Mouse (Mus musculus) adrenal gland, adult (tissue): ENCODE data around the gene Cubn.

Experiments used
- DNase-seq, 2 experiments: peaks; one replicate each; pipeline ENCODE4 v3.0.0; 2022 to 2023; ENCODE audit warnings: low spot score in 1 of 2; ENCODE audit not compliant: inconsistent age in 2 of 2

The Cubn gene

GRCm38 (mm10) chr2:13370556-13370955, 121.1 kb downstream of the Cubn start:
- no peak for DNase-seq

- DNase-seq: no peak
Observed at GRCm38 (mm10) chr2:13368517-13368916, 123.1 kb downstream of the Cubn start.

DNA sequence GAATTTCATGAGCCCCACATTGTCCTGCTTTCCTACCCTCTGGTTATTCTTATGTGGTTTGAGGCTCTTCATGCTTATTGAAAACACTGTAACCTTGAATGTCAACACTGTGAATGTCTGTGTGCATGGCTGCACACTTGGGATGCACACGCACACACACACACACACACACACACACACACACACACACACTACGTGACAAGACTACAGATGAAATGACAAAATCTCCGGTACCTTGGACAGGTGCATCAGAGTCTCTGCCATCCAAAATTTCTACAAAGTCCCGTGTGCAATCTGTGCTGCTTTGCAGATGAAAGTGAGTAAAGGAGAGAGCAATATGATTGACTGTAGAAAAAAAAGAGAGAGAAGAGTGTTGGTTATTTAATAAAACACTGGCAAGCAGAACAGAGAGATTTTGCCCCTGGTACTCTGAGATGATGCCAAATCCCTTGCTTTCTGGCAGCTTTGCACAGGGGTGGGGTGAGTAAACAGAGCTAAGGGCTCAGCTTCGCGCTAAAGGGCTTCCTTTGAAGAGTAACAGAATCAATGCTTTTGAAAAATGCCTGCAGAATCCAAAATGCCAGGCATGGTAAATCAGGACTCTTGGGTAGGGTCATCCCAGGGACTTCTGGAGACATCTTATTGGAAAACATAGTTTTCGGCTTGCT, 133.6 kb downstream of the Cubn start:
- DNase-seq: peak in 1 of 2 experiments; percentile 61

DNA sequence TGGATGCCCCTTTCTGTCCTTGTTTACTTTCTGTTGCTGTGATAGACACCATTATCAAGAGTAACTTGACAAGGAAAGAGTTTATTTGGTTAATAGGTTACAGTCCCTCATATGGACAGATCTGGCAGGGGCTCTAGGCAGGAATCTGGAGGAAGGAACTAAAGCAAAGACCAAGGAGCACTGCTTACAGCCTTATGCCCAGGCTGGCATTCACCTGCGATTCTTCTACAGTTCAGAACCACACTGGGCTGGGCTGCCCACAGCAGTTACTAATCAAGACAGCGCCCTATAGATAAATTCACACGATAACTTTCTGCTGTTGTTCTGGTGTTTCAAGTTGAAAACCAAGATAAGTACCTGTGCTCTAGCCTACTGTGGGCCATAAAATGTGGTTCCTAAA, 138.8 kb downstream of the Cubn start:
- no peak for DNase-seq

DNA sequence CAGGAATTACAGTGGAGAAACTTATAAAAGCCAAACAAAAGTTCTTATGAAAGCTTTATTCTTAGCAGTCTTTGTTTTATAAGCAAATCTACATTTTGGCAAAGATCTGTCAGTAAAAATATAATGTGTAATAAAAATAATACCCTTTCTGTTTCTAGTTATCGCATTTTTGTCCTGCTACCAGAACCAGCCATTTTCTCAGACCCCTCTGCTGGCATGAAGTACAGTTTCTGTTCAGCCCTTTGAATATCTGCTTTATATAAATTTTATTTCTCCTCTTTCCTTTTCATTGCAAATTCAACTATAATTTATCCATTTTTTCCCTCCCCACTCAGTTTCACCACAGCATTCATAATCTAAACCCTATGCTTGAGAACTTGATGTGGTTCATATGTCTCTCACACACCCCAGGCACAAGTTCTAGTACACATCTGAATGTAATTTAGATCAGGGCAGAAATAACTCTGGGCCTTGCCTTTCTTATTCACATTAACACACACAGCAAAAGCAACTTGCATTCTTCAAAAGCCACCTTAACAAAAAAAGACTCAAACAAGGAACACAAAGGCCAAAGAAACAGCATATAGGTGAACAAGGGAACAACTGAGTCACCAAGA, 139.4 kb downstream of the Cubn start:
- DNase-seq: no peak

DNA sequence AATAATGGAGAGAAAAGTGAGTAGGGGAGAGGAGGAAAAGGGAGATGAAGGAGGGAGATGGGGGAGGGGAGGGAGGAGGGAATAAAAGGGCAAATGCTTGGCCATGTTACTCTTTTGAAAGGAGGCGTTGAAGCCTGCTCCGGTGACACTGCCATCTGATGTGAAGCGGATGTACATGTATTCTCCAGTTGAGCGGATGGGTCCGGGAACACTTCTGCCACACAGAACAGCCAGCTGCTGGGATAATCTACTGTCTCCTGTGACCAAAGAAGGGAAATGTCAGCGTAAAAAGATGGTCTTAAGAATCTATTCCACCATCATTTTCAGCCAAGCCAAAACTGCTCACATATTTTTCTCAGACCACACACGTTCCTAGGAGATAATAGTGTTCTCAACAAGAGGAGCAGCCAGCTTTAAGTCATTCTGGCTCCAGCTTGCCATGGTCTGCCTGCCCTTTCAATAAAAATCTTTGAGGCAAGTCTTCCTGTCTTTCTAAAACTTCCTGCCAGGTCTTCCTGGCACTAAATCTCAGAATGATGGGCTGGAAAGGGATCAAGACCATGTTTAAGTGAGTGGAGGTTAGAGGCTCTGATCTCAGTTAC, 149.2 kb downstream of the Cubn start:
- no peak for DNase-seq

- no peak for DNase-seq
Observed at GRCm38 (mm10) chr2:13335446-13335845, 156.2 kb downstream of the Cubn start.

DNA sequence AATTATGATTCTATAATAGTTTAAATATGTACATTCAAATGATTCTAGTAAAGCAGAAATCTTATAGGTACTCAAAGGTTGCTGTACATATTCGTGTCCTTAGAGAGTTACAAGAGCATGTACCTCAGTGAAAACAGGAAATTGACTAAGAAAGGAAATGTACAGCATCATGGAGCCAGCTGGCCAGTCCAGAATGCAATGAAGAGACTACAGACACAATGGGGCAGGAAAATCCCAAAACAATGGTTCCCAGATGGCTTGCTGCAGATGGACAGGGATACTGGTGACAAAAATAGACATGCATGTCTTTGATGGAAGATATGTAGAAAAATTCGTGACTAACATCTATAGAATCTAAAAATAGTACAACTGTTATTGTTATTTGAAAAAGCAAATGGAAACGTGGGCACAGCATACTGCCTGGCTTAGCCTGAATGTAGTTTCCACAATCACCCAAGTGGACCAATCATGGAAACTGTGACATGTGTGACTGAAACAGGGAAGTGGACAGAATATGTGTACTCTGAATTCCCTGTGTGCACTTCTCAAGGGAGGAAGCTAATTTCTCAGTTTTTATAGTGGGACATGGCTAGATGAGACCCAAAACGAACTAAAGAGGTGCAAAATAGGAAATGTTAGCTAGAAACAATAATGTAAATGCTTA, 161.7 kb downstream of the Cubn start:
- DNase-seq: no peak

- DNase-seq: peak in 1 of 2 experiments; percentile 43
Observed at GRCm38 (mm10) chr2:13303376-13303775, 188.2 kb downstream of the Cubn start.

GRCm38 (mm10) chr2:13299031-13299430, 192.6 kb downstream of the Cubn start:
- DNase-seq: peak; percentile 15 to 69

DNA sequence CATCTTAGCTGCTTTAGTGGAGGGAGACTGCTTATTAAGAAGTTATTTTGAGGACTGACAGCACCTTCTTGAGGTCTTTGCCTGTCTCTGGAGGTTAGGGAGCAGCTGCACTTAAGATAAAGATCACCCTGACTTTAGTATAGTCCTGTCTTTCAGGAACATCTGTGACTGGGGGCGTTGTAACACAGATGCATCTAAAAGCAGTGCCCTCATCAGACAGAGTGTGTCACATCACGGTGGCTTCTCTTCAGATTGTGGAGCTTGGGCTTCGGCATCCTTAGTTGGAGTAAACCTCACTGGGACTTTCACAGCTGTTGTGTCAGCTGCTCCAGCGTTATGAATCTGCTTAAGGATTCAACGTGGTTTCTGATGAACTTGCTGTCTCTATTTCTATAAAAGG, 193.9 kb downstream of the Cubn start:
- no peak for DNase-seq

GRCm38 (mm10) chr2:13290661-13291060, 201.0 kb downstream of the Cubn start:
- DNase-seq: peak in 1 of 2 experiments; percentile 70

DNA sequence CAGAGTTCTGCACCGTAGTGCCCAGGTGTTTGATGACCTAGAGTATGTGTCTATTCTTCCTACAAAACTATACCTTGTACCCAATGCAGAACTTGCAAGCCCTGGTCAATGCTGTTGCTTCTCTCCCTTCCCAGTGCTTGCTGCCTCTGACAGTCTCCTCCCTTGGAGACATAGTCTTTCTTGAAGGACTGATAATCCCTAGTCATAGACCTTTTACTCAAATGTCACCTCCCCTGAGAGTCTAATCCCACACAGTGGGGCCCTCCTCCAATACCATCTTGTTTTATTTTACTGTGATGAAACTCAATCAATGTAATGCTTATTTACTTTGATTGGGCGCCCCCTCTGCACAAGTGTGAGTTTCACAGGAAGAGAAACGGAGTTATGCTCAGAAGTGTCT, 201.5 kb downstream of the Cubn start:
- DNase-seq: no peak

DNA sequence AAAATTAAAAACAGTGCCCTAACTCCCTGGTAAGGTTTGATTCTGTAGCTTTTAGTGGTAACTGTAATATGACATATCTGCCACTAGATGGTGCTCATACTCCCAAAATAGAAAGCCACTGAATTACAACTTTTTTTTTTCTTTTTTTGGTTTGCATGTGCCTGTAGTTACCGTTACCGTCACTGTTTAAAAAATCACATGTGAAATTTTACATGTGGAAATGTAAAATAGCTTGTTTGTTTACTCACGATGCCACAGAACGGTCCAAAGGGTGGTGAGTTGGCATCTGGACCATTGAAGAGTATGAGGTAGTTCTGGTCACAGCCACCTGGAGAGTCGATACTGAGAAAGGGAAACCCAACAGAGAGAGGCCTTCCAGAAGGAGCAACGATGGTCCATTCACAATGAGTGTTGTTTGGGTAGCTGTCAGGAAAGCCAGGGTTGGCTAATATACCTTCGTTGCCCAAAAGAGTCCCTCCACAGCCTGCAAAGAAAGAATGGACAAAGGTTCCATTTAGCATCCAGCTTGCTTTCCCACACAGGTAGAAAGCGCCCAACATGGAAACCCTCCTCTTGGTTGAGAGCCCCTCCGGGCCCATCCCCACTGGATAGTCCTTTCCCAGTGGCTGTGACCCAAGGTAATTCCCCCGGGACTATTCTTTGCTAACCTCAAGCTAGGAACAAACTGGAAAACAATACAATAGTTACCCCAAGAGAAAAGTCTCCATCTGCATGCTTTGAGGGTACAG, 213.3 kb downstream of the Cubn start:
- peak in 1 of 2 experiments; percentile 51 for DNase-seq

GRCm38 (mm10) chr2:13275874-13276273, 215.7 kb downstream of the Cubn start:
- DNase-seq: no peak

DNA sequence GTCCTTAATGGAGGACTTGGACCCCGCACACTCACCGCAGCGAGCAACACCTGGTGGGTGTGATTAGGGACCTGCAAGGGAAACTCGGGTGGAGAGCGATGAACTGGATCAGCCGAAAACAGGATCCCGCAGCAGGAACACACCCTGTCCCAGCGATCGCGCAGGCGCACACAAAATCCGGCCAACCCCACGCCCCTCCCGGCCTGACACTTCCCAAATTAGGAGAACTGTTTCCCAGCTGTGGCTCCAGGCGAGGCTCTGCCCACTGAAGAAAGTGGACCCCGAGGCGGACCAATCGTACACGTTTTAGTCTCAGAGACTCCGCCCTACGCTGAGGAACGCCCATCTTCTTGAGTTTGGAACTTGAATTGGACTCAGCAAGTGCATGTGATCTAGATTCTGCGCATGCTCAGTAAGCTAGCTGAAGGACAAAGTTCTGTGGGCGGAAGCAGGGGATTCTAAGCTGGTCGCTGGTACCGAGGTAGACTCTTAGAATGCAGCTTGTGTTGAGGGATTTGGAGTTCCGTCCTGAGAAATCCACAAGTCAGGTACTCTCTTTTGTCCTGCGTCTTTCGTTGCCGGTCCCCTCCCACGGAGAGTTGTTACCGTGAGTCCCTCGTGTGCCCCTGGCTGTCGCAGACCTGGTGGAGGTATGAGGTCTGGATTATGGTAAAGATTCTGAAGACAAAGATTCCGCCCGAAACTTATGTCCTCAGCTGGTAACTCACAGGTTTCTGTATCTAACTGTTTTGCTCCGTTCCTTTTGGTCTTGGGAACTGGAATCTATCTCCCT, 220.3 kb downstream of the Cubn start, which contains the start of gene Rsu1:
Gene Rsu1, minus strand, starts transcription at position 251 of the 793 bp plus-strand sequence.
- peak; percentile 98 to 99 for DNase-seq

DNA sequence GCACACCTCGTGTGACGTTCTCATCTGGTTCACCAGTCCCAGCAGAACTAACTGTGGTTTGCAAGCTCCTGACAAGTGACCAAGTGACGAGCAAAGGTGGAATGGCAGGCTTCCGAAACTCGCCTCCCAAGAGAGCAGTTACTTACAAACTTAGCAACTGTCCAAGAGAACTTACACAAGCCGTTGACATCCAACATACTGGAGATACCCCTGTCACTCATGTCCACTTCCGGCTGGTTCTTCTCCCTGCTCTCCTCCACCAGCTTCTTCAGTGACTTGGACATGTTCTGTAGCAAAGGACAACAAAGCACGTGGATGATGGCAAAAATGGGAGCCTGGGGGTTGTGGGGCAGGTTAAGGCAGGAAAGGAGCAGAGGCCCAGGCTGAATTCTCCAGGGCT, 220.9 kb downstream of the Cubn start:
- no peak for DNase-seq

GRCm38 (mm10) chr2:13268681-13269293, 222.8 kb downstream of the Cubn start:
- no peak for DNase-seq

DNA sequence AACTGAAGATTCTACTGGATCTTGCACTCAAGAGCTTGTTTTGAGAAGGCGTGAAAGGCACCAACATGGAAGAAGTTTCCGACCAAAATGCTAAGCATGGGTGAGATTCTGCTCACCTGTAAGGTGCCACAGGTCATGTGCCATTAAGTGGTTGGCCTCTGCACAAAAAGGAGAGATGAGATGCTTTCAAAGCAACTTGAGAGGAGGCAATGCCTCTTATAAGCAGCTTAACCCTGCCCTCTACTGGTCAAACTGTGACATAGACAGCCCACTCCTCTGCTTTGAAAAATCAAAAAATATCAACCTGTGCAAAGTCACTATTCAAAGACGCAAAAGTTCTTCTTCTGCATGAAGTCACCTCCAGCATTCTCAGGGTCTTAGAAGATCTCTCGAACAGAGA, 226.7 kb downstream of the Cubn start:
- peak in 1 of 2 experiments; percentile 69 for DNase-seq

- DNase-seq: no peak
Observed at GRCm38 (mm10) chr2:13263150-13263549, 228.5 kb downstream of the Cubn start.
